Mouse (Mus musculus) lung, postnatal 25 days (tissue): ENCODE measurements around the gene Gm7030.
"Not testable (repeated sequence)": the region's sequence is repeated elsewhere in the genome, so short reads cannot be mapped to it uniquely, and the experiment has no call there.

Experiments
- DNase-seq: peaks from one replicate; pipeline ENCODE4 v3.0.0; 2022; ENCODE audit warnings: low spot score

The Gm7030 gene

GRCm38 (mm10) chr17:36128968-36129817 is at the start of gene Gm7030:
Gene Gm7030, minus strand, starts transcription at chr17:36129425.
- peak; percentile 41 for DNase-seq

GRCm38 (mm10) chr17:36178938-36179337 is 49.7 kb upstream of the Gm7030 start:
- not testable (repeated sequence) for DNase-seq

- not testable (repeated sequence) for DNase-seq
Observed at GRCm38 (mm10) chr17:36176132-36176531, 46.9 kb upstream of the Gm7030 start.

GRCm38 (mm10) chr17:36170287-36170814 is 41.1 kb upstream of the Gm7030 start:
- no peak for DNase-seq

- DNase-seq: no peak
Observed at GRCm38 (mm10) chr17:36169753-36170152, 40.5 kb upstream of the Gm7030 start.

GRCm38 (mm10) chr17:36169094-36169493 is 39.9 kb upstream of the Gm7030 start:
- not testable (repeated sequence) for DNase-seq

- no peak for DNase-seq
Observed at GRCm38 (mm10) chr17:36168039-36168652, 38.9 kb upstream of the Gm7030 start, which contains the start of gene Gm8909. Gene Gm8909, minus strand, starts transcription at chr17:36168537.

- no peak for DNase-seq
Observed at GRCm38 (mm10) chr17:36167306-36168038, 38.2 kb upstream of the Gm7030 start.

- not testable (repeated sequence) for DNase-seq
Observed at GRCm38 (mm10) chr17:36166901-36167300, 37.7 kb upstream of the Gm7030 start.

GRCm38 (mm10) chr17:36161129-36162051 is 32.2 kb upstream of the Gm7030 start:
- DNase-seq: no peak

- not testable (repeated sequence) for DNase-seq
Observed at GRCm38 (mm10) chr17:36158264-36158663, 29.0 kb upstream of the Gm7030 start.

- DNase-seq: not testable (repeated sequence)
Observed at GRCm38 (mm10) chr17:36157782-36158181, 28.6 kb upstream of the Gm7030 start.

- DNase-seq: no peak
Observed at GRCm38 (mm10) chr17:36154271-36155149, 25.3 kb upstream of the Gm7030 start.

- not testable (repeated sequence) for DNase-seq
Observed at GRCm38 (mm10) chr17:36151200-36151599, 22.0 kb upstream of the Gm7030 start.

GRCm38 (mm10) chr17:36148468-36148867 is 19.2 kb upstream of the Gm7030 start:
- not testable (repeated sequence) for DNase-seq

GRCm38 (mm10) chr17:36146937-36147336 is 17.7 kb upstream of the Gm7030 start:
- not testable (repeated sequence) for DNase-seq

GRCm38 (mm10) chr17:36145861-36146156 is 16.6 kb upstream of the Gm7030 start:
- not testable (repeated sequence) for DNase-seq

GRCm38 (mm10) chr17:36145111-36145860 is 16.1 kb upstream of the Gm7030 start:
- DNase-seq: no peak

GRCm38 (mm10) chr17:36136299-36136848 is 7.1 kb upstream of the Gm7030 start:
- not testable (repeated sequence) for DNase-seq
